Mouse (Mus musculus) liver, postnatal 0 days (tissue): ENCODE results near the gene Ncbp3. TPM values are rescaled to one million over a fixed set of nuclear protein-coding genes. Genes with fewer than 3 reads are reported as not detected.
A peak's percentile ranks its signal among the peaks of the same experiment; 100 is the strongest.

Experiments
- ATAC-seq: fragments of 200-750 bp; cut with Nextera tagmentation; 2 replicates; pipeline ENCODE4 v1.8.0; 2017; ENCODE audit warnings: mild to moderate bottlenecking, moderate library complexity
- DNase-seq: peaks from one replicate; pipeline ENCODE4 v3.0.0-alpha.2; 2016
- H3K27ac ChIP-seq: fragments of 300-500 bp; sonication (generic); 2 replicates; pipeline ENCODE4 v1.5.1; 2014; ENCODE audit warnings: antibody characterized with exemption, moderate library complexity, mild to moderate bottlenecking, low read depth
- H3K27me3 ChIP-seq: fragments of 300-500 bp; sonication (generic); 2 replicates; pipeline ENCODE4 v1.6.1; 2014; ENCODE audit warnings: low read length, control low read depth, mixed read lengths; ENCODE audit not compliant: insufficient read depth
- H3K36me3 ChIP-seq: fragments of 300-500 bp; sonication (generic); replicated peaks from 2 replicates; pipeline ENCODE4 v1.6.1; 2014; ENCODE audit warnings: mild to moderate bottlenecking, control low read depth, low read length, moderate library complexity, mixed read lengths; ENCODE audit not compliant: insufficient read depth
- H3K4me1 ChIP-seq: fragments of 300-500 bp; sonication (generic); 2 replicates; pipeline ENCODE4 v1.6.1; 2014; ENCODE audit warnings: antibody characterized with exemption, mild to moderate bottlenecking, control low read depth; ENCODE audit not compliant: insufficient read depth
- H3K4me2 ChIP-seq: fragments of 300-500 bp; sonication (generic); 2 replicates; pipeline ENCODE4 v1.6.1; 2014; ENCODE audit warnings: low read depth, mild to moderate bottlenecking, low read length, moderate library complexity, mixed read lengths
- H3K4me3 ChIP-seq: fragments of 300-500 bp; sonication (generic); 2 replicates; pipeline ENCODE4 v1.5.1; 2014; ENCODE audit warnings: low read depth, low read length
- H3K9ac ChIP-seq: fragments of 300-500 bp; sonication (generic); replicated peaks from 2 replicates; pipeline ENCODE4 v1.6.1; 2014; ENCODE audit warnings: mild to moderate bottlenecking, moderate library complexity
- H3K9me3 ChIP-seq: fragments of 300-500 bp; sonication (generic); 2 replicates; pipeline ENCODE4 v1.6.1; 2016; ENCODE audit warnings: mild to moderate bottlenecking, control low read depth, low read length, mixed read lengths
- CTCF ChIP-seq: sonication (generic); IDR thresholded peaks from 2 replicates; pipeline ENCODE4 v1.5.1; 2016; ENCODE audit warnings: antibody characterized with exemption, low read depth
- EP300 ChIP-seq: IDR thresholded peaks from 2 replicates; pipeline ENCODE4 v1.6.1; 2016; ENCODE audit warnings: antibody characterized with exemption, low read depth, mild to moderate bottlenecking
- WGBS: fragments of 180-500 bp; shearing (Covaris S2); extraction: QIAGEN DNeasy Blood & Tissue Kit; methylation state at CpG from one replicate; pipeline ENCODE4 v1.1.7; 2014; ENCODE audit not compliant: insufficient replicate concordance; 5-methylcytosine and 5-hydroxymethylcytosine counted together
- polyA plus RNA-seq: library from polyadenylated mRNA; unstranded; fragments of >200 nt; fragmentation: Nextera tagmentation; extraction: Ambion mirVana; gene quantifications from 2 replicates; pipeline ENCODE4 v1.2.1, GENCODE M21; 2015

The Ncbp3 gene
- polyA plus RNA-seq, 1 experiment from 2014 or later: 2.7 TPM

- Histone ChIP-seq H3K27ac (no peak overlapping the region), H3K36me3 (peaks cover 64% of the 10 kb centered on the region), H3K9ac (no peak overlapping the region), H3K9me3 (no peaks in the 10 kb centered on the region), H3K4me2 (no peak overlapping the region), H3K4me3 (no peak overlapping the region), H3K27me3 (no peaks in the 10 kb centered on the region), H3K4me1 (no peaks in the 10 kb centered on the region)
- no peak for TF ChIP-seq CTCF
- no peak for TF ChIP-seq EP300
- DNase-seq (no peak), ATAC-seq (no peak)
- 83% methylated on average over 6 of the region's 6 CpGs for WGBS
These were observed 29.7 kb downstream of the Ncbp3 start for GRCm38 (mm10) chr11:73077211-73077720.

- Histone ChIP-seq H3K36me3 (peaks cover 53% of the 10 kb centered on the region), H3K27me3 (no peaks in the 10 kb centered on the region), H3K4me2 (no peak overlapping the region), H3K4me3 (no peak overlapping the region), H3K9ac (no peak overlapping the region), H3K4me1 (no peaks in the 10 kb centered on the region), H3K27ac (no peak overlapping the region), H3K9me3 (no peaks in the 10 kb centered on the region)
- TF ChIP-seq CTCF (no peak), EP300 (no peak)
- no peak for ATAC-seq
- WGBS: 84% methylated on average over 8 of the region's 8 CpGs
- DNase-seq: no peak
These were observed 31.0 kb downstream of the Ncbp3 start for GRCm38 (mm10) chr11:73078615-73079014.

GRCm38 (mm10) chr11:73080306-73080705 lies 32.7 kb downstream of the Ncbp3 start:
- Histone ChIP-seq H3K27me3 (no peaks in the 10 kb centered on the region), H3K9ac (no peak overlapping the region), H3K27ac (no peak overlapping the region), H3K36me3 (peaks cover 45% of the 10 kb centered on the region), H3K4me1 (0 out of 2 replicates have a peak, but pooled peaks cover 3% of the 10 kb centered on the region), H3K4me3 (no peak overlapping the region), H3K4me2 (no peak overlapping the region), H3K9me3 (no peaks in the 10 kb centered on the region)
- 84% methylated on average over 3 of the region's 3 CpGs for WGBS
- TF ChIP-seq CTCF (no peak), EP300 (no peak)
- ATAC-seq (no peak), DNase-seq (no peak)

- H3K9me3 ChIP-seq: no peaks in the 10 kb centered on the region
- peaks cover 15% of the 10 kb centered on the region for H3K36me3 ChIP-seq
- no peak overlapping the region for H3K4me3 ChIP-seq
- peaks cover 13% of the 10 kb centered on the region for H3K4me1 ChIP-seq
- ATAC-seq (peak; percentile 24; the same call in 1 of the 2 replicates), DNase-seq (no peak)
- no peak overlapping the region for H3K9ac ChIP-seq
- 31% methylated on average over 6 of the region's 6 CpGs for WGBS
- TF ChIP-seq EP300 (no peak), CTCF (no peak)
- no peaks in the 10 kb centered on the region for H3K27me3 ChIP-seq
- H3K27ac ChIP-seq: peak overlapping the region; percentile 34; the same call in 1 of the 2 replicates
- no peak overlapping the region for H3K4me2 ChIP-seq
These were observed 36.7 kb downstream of the Ncbp3 start for GRCm38 (mm10) chr11:73084303-73084702.

GRCm38 (mm10) chr11:73084804-73085231 lies 37.2 kb downstream of the Ncbp3 start:
- Histone ChIP-seq H3K36me3 (peaks cover 11% of the 10 kb centered on the region; the same call in 1 of the 2 replicates), H3K9ac (no peak overlapping the region), H3K4me2 (no peak overlapping the region), H3K27me3 (no peaks in the 10 kb centered on the region), H3K4me1 (peaks cover 13% of the 10 kb centered on the region), H3K4me3 (no peak overlapping the region), H3K9me3 (no peaks in the 10 kb centered on the region), H3K27ac (peak overlapping the region; percentile 34)
- 57% methylated on average over 10 of the region's 10 CpGs for WGBS
- no peak for TF ChIP-seq CTCF
- TF ChIP-seq EP300: no peak
- DNase-seq (peak; percentile 70), ATAC-seq (peak; percentile 75)

GRCm38 (mm10) chr11:73085391-73085790 lies 37.8 kb downstream of the Ncbp3 start:
- WGBS: 35% methylated on average over 7 of the region's 7 CpGs
- peak overlapping the region; percentile 34 for H3K27ac ChIP-seq
- ATAC-seq (no peak), DNase-seq (no peak)
- no peak overlapping the region for H3K4me3 ChIP-seq
- no peak overlapping the region for H3K9ac ChIP-seq
- H3K27me3 ChIP-seq: no peaks in the 10 kb centered on the region
- TF ChIP-seq CTCF: no peak
- no peaks in the 10 kb centered on the region for H3K9me3 ChIP-seq
- peaks cover 13% of the 10 kb centered on the region for H3K4me1 ChIP-seq
- H3K36me3 ChIP-seq: peaks cover 11% of the 10 kb centered on the region; the same call in 1 of the 2 replicates
- H3K4me2 ChIP-seq: no peak overlapping the region
